Mouse (Mus musculus): Measurements from ENCODE around the gene Rabl6. TPM values are rescaled to one million over a fixed set of nuclear protein-coding genes. Genes with fewer than 3 reads are reported as not detected.

Gene Rabl6
- polyA plus RNA-seq, 1 experiment from 2014 or later = 64.3 TPM

- Histone ChIP-seq H3K27ac (no peak overlapping the region), H3K79me2 (ENCODE audit: inconsistent target) (no peaks in the 10 kb centered on the region), H3K36me3 (ENCODE audit: inconsistent target) (peaks cover 27% of the 10 kb centered on the region), H3K4me3 (ENCODE audit: inconsistent target) (no peak overlapping the region)
- WGBS (ENCODE audit: missing documents) = 96% methylated on average over 6 of the region's 6 CpGs
Measured at GRCm38 (mm10) chr2:25583120-25583481, 25.2 kb downstream of the Rabl6 start.

- WGBS (ENCODE audit: missing documents) = 46% methylated on average over 12 of the region's 12 CpGs
- H3K79me2 ChIP-seq (ENCODE audit: inconsistent target) = no peaks in the 10 kb centered on the region
- H3K4me3 ChIP-seq (ENCODE audit: inconsistent target) = no peak overlapping the region
- H3K36me3 ChIP-seq (ENCODE audit: inconsistent target) = peaks cover 27% of the 10 kb centered on the region
- H3K27ac ChIP-seq = no peak overlapping the region
Measured at GRCm38 (mm10) chr2:25582466-25583119, 25.7 kb downstream of the Rabl6 start.

GRCm38 (mm10) chr2:25581901-25582301, 26.4 kb downstream of the Rabl6 start:
- H3K4me3 ChIP-seq (ENCODE audit: inconsistent target) = no peak overlapping the region
- WGBS (ENCODE audit: missing documents) = 5% methylated on average over 6 of the region's 6 CpGs
- H3K79me2 ChIP-seq (ENCODE audit: inconsistent target) = no peaks in the 10 kb centered on the region
- H3K27ac ChIP-seq = 0 out of 2 replicates have a peak overlapping the region, but pooled peaks have one; percentile 10
- H3K36me3 ChIP-seq (ENCODE audit: inconsistent target) = peaks cover 27% of the 10 kb centered on the region

GRCm38 (mm10) chr2:25581294-25581864, 26.9 kb downstream of the Rabl6 start, which contains the start of gene Ajm1:
Ajm1 (minus strand) TSS chr2:25581757.
- peak within 1 kb of the TSS; percentile 8; the same call in 1 of the 2 replicates for H3K4me3 ChIP-seq (ENCODE audit: inconsistent target)
- H3K36me3 ChIP-seq (ENCODE audit: inconsistent target) = peaks cover 27% of the 10 kb centered on the region
- H3K79me2 ChIP-seq (ENCODE audit: inconsistent target) = no peaks in the 10 kb centered on the region
- 0 out of 2 replicates have a peak within 1 kb of the TSS, but pooled peaks have one; percentile 10 for H3K27ac ChIP-seq
- WGBS (ENCODE audit: missing documents) = 9% methylated on average over 19 of the region's 19 CpGs

GRCm38 (mm10) chr2:25580621-25581101, 27.7 kb downstream of the Rabl6 start:
- peaks cover 26% of the 10 kb centered on the region for H3K36me3 ChIP-seq (ENCODE audit: inconsistent target)
- no peak overlapping the region for H3K27ac ChIP-seq
- 42% methylated on average over 4 of the region's 6 CpGs for WGBS (ENCODE audit: missing documents)
- no peaks in the 10 kb centered on the region for H3K79me2 ChIP-seq (ENCODE audit: inconsistent target)
- H3K4me3 ChIP-seq (ENCODE audit: inconsistent target) = no peak overlapping the region

- Histone ChIP-seq H3K27ac (no peak overlapping the region), H3K79me2 (ENCODE audit: inconsistent target) (no peaks in the 10 kb centered on the region), H3K36me3 (ENCODE audit: inconsistent target) (peaks cover 19% of the 10 kb centered on the region), H3K4me3 (ENCODE audit: inconsistent target) (no peak overlapping the region)
- 11% methylated on average over 27 of the region's 27 CpGs for WGBS (ENCODE audit: missing documents)
Measured at GRCm38 (mm10) chr2:25579737-25580460, 28.4 kb downstream of the Rabl6 start.

- Histone ChIP-seq H3K27ac (no peak overlapping the region), H3K79me2 (ENCODE audit: inconsistent target) (no peaks in the 10 kb centered on the region), H3K36me3 (ENCODE audit: inconsistent target) (peaks cover 10% of the 10 kb centered on the region), H3K4me3 (ENCODE audit: inconsistent target) (no peak overlapping the region)
- 8% methylated on average over 68 of the region's 77 CpGs for WGBS (ENCODE audit: missing documents)
Measured at GRCm38 (mm10) chr2:25578796-25579736, 29.3 kb downstream of the Rabl6 start.

GRCm38 (mm10) chr2:25577951-25578795, 30.1 kb downstream of the Rabl6 start:
- WGBS (ENCODE audit: missing documents) = 11% methylated on average over 73 of the region's 75 CpGs
- no peak overlapping the region for H3K4me3 ChIP-seq (ENCODE audit: inconsistent target)
- H3K79me2 ChIP-seq (ENCODE audit: inconsistent target) = no peaks in the 10 kb centered on the region
- no peak overlapping the region for H3K27ac ChIP-seq
- H3K36me3 ChIP-seq (ENCODE audit: inconsistent target) = peaks cover 1% of the 10 kb centered on the region; the same call in 1 of the 2 replicates

GRCm38 (mm10) chr2:25576965-25577891, 31.1 kb downstream of the Rabl6 start:
- 30% methylated on average over 87 of the region's 92 CpGs for WGBS (ENCODE audit: missing documents)

GRCm38 (mm10) chr2:25576028-25576850, 32.1 kb downstream of the Rabl6 start:
- H3K79me2 ChIP-seq (ENCODE audit: inconsistent target) = no peaks in the 10 kb centered on the region
- no peak overlapping the region for H3K4me3 ChIP-seq (ENCODE audit: inconsistent target)
- 95% methylated on average over 13 of the region's 16 CpGs for WGBS (ENCODE audit: missing documents)
- no peaks in the 10 kb centered on the region for H3K36me3 ChIP-seq (ENCODE audit: inconsistent target)
- H3K27ac ChIP-seq = no peak overlapping the region

More at GRCm38 (mm10) chr2:25576965-25577891, 31.1 kb downstream of the Rabl6 start:
- Histone ChIP-seq H3K4me3 (ENCODE audit: inconsistent target) (no peak overlapping the region), H3K79me2 (ENCODE audit: inconsistent target) (no peaks in the 10 kb centered on the region), H3K27ac (no peak overlapping the region), H3K36me3 (ENCODE audit: inconsistent target) (no peaks in the 10 kb centered on the region)

- Histone ChIP-seq H3K27ac (peak overlapping the region; percentile 52; the same call in 1 of the 2 replicates), H3K4me3 (ENCODE audit: inconsistent target) (peak overlapping the region; percentile 43), H3K36me3 (ENCODE audit: inconsistent target) (no peaks in the 10 kb centered on the region), H3K79me2 (ENCODE audit: inconsistent target) (no peaks in the 10 kb centered on the region)
- 27% methylated on average over 21 of the region's 21 CpGs for WGBS (ENCODE audit: missing documents)
Measured at GRCm38 (mm10) chr2:25575432-25576027, 32.8 kb downstream of the Rabl6 start.

Measured in macrophage (primary cell).